Mouse (Mus musculus) embryonic facial prominence, embryonic 11.5 days (tissue): Measurements from ENCODE around the gene Clhc1. TPM values are rescaled to one million over a fixed set of nuclear protein-coding genes. Genes with fewer than 3 reads are reported as not detected.

Experiments used
- ATAC-seq: fragments of 200-750 bp; cut with Nextera tagmentation; replicated peaks from 2 replicates; pipeline ENCODE4 v1.8.0; 2017; ENCODE audit warnings: low read depth; ENCODE audit not compliant: insufficient number of reproducible peaks, low FRiP score, low TSS enrichment
- DNase-seq: peaks from one replicate; pipeline ENCODE4 v3.0.0-alpha.2; 2015; ENCODE audit warnings: low spot score
- H3K27ac ChIP-seq: fragments of 300-500 bp; sonication (generic); replicated peaks from 2 replicates; pipeline ENCODE4 v1.5.1; 2014; ENCODE audit warnings: mild to moderate bottlenecking, low read depth, low read length, control low read depth
- H3K27me3 ChIP-seq: fragments of 300-500 bp; sonication (generic); 2 replicates; pipeline ENCODE4 v1.6.1; 2014; ENCODE audit warnings: mild to moderate bottlenecking, low read length, moderate library complexity, mixed read lengths; ENCODE audit not compliant: control insufficient read depth, insufficient read depth
- H3K36me3 ChIP-seq: fragments of 300-500 bp; sonication (generic); replicated peaks from 2 replicates; pipeline ENCODE4 v1.6.1; 2014; ENCODE audit warnings: low read depth, mild to moderate bottlenecking, low read length, moderate library complexity, mixed read lengths; ENCODE audit not compliant: control insufficient read depth, insufficient read depth
- H3K4me1 ChIP-seq: fragments of 300-500 bp; sonication (generic); 2 replicates; pipeline ENCODE4 v1.6.1; 2014; ENCODE audit warnings: low read length, mixed read lengths; ENCODE audit not compliant: control insufficient read depth, insufficient read depth
- H3K4me2 ChIP-seq: fragments of 300-500 bp; sonication (generic); 2 replicates; pipeline ENCODE4 v1.6.1; 2014; ENCODE audit warnings: low read depth, mild to moderate bottlenecking, control low read depth, low read length, moderate library complexity
- H3K4me3 ChIP-seq: fragments of 300-500 bp; sonication (generic); 2 replicates; pipeline ENCODE4 v1.5.1; 2014; ENCODE audit warnings: low read depth, low read length, control low read depth
- H3K9ac ChIP-seq: fragments of 300-500 bp; sonication (generic); replicated peaks from 2 replicates; pipeline ENCODE4 v1.6.1; 2014; ENCODE audit warnings: mild to moderate bottlenecking, control low read depth, low read length
- H3K9me3 ChIP-seq: fragments of 300-500 bp; sonication (generic); replicated peaks from 2 replicates; pipeline ENCODE4 v1.6.1; 2016; ENCODE audit warnings: mild to moderate bottlenecking, low read length, inconsistent platforms, mixed read lengths; ENCODE audit not compliant: control insufficient read depth
- WGBS: fragments of 180-500 bp; shearing (Covaris S2); extraction: QIAGEN DNeasy Blood & Tissue Kit; methylation state at CpG from one replicate; pipeline ENCODE4 v1.1.7; 2014; 5-methylcytosine and 5-hydroxymethylcytosine counted together
- polyA plus RNA-seq: library from polyadenylated mRNA; unstranded; fragments of >200 nt; fragmentation: Nextera tagmentation; extraction: Ambion mirVana; gene quantifications from 2 replicates; pipeline ENCODE4 v1.2.1, GENCODE M21; 2014

Gene Clhc1
- polyA plus RNA-seq, 1 experiment from 2014 or later = not detected

GRCm38 (mm10) chr11:29547249-29547751, 450 bp upstream of the Clhc1 start:
- H3K4me1 ChIP-seq = no peaks in the 10 kb centered on the region; the same call in 1 of the 2 replicates
- H3K27me3 ChIP-seq = no peaks in the 10 kb centered on the region
- ATAC-seq (no peak), DNase-seq (no peak)
- H3K4me2 ChIP-seq = peak overlapping the region; percentile 58
- H3K36me3 ChIP-seq = peaks cover 9% of the 10 kb centered on the region; the same call in 1 of the 2 replicates
- under 1% methylated on average over 27 of the region's 27 CpGs for WGBS
- peak overlapping the region; percentile 76 for H3K4me3 ChIP-seq
- peak overlapping the region; percentile 91 for H3K9ac ChIP-seq
- H3K9me3 ChIP-seq = no peaks in the 10 kb centered on the region
- peak overlapping the region; percentile 25 for H3K27ac ChIP-seq

DNA sequence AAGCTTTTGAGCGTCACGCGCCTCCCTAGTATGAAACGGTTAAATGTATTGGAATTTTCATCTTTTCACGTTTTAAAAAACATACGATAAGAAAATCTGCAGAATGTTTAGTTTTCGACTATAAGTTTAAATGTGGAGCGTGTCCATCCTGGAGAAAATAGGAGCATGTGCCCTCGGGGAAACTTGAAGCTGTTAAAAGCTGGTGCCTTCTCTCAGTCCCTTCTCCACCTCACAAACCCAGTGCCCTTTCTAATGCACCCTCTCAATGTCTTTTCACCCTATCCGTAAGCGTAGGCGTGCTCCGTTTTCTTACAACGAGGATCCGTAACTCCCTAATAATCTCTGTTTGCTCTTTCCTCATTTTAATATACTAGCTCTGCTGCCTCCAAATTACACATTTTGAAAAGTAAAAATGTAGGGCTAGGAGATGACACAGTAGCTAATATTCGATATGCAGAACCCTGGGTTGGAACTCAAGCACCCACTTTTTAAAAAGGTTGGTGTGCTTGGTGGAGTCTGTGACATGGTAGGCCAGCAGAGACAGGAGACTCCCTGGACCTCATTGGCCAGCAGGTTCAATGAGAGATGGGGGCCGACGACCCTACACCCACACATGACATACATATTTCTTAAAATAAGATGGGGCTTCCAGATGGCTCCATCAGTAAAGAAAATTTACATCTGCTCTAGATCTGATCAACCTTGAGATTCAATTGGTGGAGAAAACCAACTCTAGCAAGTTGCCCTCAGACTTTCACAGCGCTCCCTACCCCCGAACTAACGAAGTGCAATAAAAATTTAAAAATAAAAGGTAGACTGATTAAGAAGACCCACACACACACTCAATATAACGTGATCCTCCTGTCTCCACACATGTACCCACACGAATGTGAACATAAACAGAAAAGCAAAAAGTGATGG, 1.0 kb downstream of the Clhc1 start:
- DNase-seq = no peak

GRCm38 (mm10) chr11:29549425-29549778, 1.7 kb downstream of the Clhc1 start:
- WGBS = 87% methylated on average over 1 of the region's 1 CpGs
- H3K36me3 ChIP-seq = peaks cover 7% of the 10 kb centered on the region; the same call in 1 of the 2 replicates
- H3K4me2 ChIP-seq = no peak overlapping the region
- DNase-seq = no peak
- no peak overlapping the region for H3K4me3 ChIP-seq
- H3K9ac ChIP-seq = no peak overlapping the region
- ATAC-seq = no peak
- no peak overlapping the region for H3K27ac ChIP-seq
- no peaks in the 10 kb centered on the region; the same call in 1 of the 2 replicates for H3K4me1 ChIP-seq
- no peaks in the 10 kb centered on the region for H3K27me3 ChIP-seq
- no peaks in the 10 kb centered on the region for H3K9me3 ChIP-seq

More for the DNA sequence above, 1.0 kb downstream of the Clhc1 start:
- WGBS = 27% methylated on average over 23 of the region's 23 CpGs
- Histone ChIP-seq H3K9ac (peak overlapping the region; percentile 91), H3K4me3 (peak overlapping the region; percentile 76), H3K36me3 (peaks cover 9% of the 10 kb centered on the region; the same call in 1 of the 2 replicates), H3K4me2 (peak overlapping the region; percentile 43), H3K4me1 (no peaks in the 10 kb centered on the region; the same call in 1 of the 2 replicates), H3K27me3 (no peaks in the 10 kb centered on the region), H3K9me3 (no peaks in the 10 kb centered on the region), H3K27ac (no peak overlapping the region)
- ATAC-seq = 0 out of 2 replicates have a peak, but pooled peaks have one; percentile 10

DNA sequence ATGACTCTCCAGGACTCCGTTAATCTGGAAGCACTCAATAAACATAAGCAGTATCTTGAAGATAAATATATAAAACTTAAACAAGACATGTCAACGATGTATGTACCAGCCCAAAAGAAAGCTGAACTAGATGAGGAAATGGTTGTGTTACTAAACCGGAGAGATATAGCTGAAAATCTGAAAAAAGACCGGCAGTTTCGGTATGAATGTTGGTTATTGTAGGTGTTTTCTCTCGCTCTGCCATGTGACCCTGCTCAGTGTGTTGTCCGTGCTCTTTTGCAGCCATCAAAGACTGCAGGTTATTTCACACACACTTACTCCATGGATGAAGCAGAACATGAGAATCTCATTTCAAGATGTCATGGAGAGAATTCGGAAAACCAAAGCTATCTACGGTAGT, 12.7 kb downstream of the Clhc1 start:
- no peak for ATAC-seq
- Histone ChIP-seq H3K4me3 (no peak overlapping the region), H3K9ac (no peak overlapping the region), H3K36me3 (no peaks in the 10 kb centered on the region), H3K4me1 (no peaks in the 10 kb centered on the region), H3K9me3 (no peaks in the 10 kb centered on the region), H3K27me3 (no peaks in the 10 kb centered on the region), H3K27ac (no peak overlapping the region), H3K4me2 (no peak overlapping the region)
- no peak for DNase-seq
- whole genome bisulfite sequencing = 89% methylated on average over 9 of the region's 9 CpGs

- WGBS = 87% methylated on average over 3 of the region's 3 CpGs
- no peak overlapping the region for H3K4me2 ChIP-seq
- ATAC-seq (no peak), DNase-seq (no peak)
- H3K4me3 ChIP-seq = no peak overlapping the region
- H3K27ac ChIP-seq = no peak overlapping the region
- no peaks in the 10 kb centered on the region for H3K27me3 ChIP-seq
- H3K9me3 ChIP-seq = no peaks in the 10 kb centered on the region
- H3K36me3 ChIP-seq = no peaks in the 10 kb centered on the region
- no peaks in the 10 kb centered on the region for H3K4me1 ChIP-seq
- no peak overlapping the region for H3K9ac ChIP-seq
Measured at GRCm38 (mm10) chr11:29560990-29561389, 13.2 kb downstream of the Clhc1 start.

DNA sequence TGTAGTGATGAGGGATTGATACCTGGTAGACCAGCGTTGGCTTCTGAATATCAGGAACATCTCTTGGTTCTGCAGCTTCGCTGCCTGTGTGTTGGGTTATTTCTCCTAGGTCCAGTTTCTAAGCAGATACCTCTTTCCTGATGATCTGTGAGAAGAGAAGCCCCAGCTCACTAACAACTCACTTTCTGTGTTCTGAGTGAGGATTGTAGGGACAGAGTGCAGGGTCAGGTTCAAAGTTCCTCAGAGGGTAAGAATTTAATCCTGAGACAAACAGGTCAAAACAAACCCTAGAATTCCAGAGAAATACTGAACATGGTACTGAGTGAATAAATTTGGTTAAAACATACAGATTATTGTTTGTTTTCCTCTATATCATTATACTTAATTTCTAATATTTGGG, 15.7 kb downstream of the Clhc1 start:
- Histone ChIP-seq H3K4me1 (no peaks in the 10 kb centered on the region), H3K9me3 (no peaks in the 10 kb centered on the region), H3K27ac (no peak overlapping the region), H3K27me3 (no peaks in the 10 kb centered on the region), H3K36me3 (no peaks in the 10 kb centered on the region), H3K4me3 (no peak overlapping the region), H3K4me2 (no peak overlapping the region), H3K9ac (no peak overlapping the region)
- ATAC-seq (no peak), DNase-seq (no peak)
- 92% methylated on average over 2 of the region's 2 CpGs for WGBS

DNA sequence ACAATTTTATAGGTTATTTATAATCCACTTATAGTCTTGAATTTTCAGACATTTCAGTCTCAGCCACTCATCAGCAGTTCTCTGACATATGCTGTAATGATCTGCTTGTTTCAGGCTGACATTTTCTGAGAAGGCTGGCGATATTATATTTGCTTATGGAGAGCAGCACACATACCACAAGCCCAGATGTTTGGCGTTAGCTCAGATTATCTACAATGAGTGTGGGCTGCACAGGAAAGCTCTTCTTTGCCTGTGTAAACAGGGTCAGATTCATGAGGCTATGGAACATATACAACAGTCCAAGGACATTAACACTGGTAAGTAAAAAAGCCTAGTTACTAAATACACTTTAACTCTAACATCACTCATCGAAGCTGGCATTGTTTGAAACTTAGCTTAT, 23.8 kb downstream of the Clhc1 start:
- no peak overlapping the region for H3K27ac ChIP-seq
- H3K36me3 ChIP-seq = no peaks in the 10 kb centered on the region
- H3K4me1 ChIP-seq = no peaks in the 10 kb centered on the region
- 52% methylated on average over 3 of the region's 3 CpGs for WGBS
- no peaks in the 10 kb centered on the region for H3K9me3 ChIP-seq
- DNase-seq (peak; percentile 66), ATAC-seq (no peak)
- H3K9ac ChIP-seq = no peak overlapping the region
- no peak overlapping the region for H3K4me2 ChIP-seq
- H3K4me3 ChIP-seq = no peak overlapping the region
- no peaks in the 10 kb centered on the region for H3K27me3 ChIP-seq

- WGBS = 70% methylated on average over 2 of the region's 2 CpGs
- no peak overlapping the region for H3K4me3 ChIP-seq
- ATAC-seq = no peak
- H3K27me3 ChIP-seq = no peaks in the 10 kb centered on the region
- H3K36me3 ChIP-seq = no peaks in the 10 kb centered on the region
- H3K27ac ChIP-seq = no peak overlapping the region
- DNase-seq = no peak
- no peak overlapping the region for H3K9ac ChIP-seq
- no peak overlapping the region for H3K4me2 ChIP-seq
- H3K4me1 ChIP-seq = no peaks in the 10 kb centered on the region
- H3K9me3 ChIP-seq = no peaks in the 10 kb centered on the region
Measured at GRCm38 (mm10) chr11:29572656-29573055, 24.9 kb downstream of the Clhc1 start.
